In the genomic region with DNA sequence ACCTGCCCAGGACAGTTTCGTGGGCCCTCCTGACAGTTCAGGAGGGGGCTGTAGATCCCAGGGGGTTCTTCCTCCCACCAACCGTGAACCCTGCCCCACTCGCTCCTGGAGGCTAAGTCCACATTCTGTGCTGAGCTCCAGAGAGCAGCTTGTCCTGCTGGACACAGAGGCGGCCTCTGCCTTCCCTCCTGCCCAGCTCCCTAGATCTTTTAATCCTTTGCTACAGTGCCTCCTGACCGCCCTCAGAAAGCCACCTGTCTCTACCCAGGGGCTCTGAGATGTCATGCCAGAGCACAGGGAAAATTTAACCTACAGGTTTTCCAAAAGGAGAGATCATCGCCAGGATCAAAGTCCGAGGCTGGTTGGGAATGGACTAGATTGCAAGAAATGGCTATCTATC, we compare ENCODE assay signal across 17 mouse cellular contexts.
DNase-seq lines count a peak whose midpoint lies in the region; ATAC-seq and TF ChIP-seq lines count a peak whose summit lies in the region.
"Had no signal": no experiment of that assay in that cellular context is flagged by ENCODE, and none has a peak within 500 bp of the region (broad histone marks: within the 10 kb centered on the region; RNA-seq: fewer than 3 reads in every experiment).

No protein-coding gene starts in this region.

- 85% methylated on average over 7 of the region's 7 CpGs for WGBS in heart, adult 2 months
- 76% methylated on average over 7 of the region's 7 CpGs for WGBS in heart, embryonic 16.5 days
- WGBS in cerebellum, adult 2 months: 22% methylated on average over 7 of the region's 7 CpGs
- 78% methylated on average over 7 of the region's 7 CpGs for WGBS in lung, postnatal 0 days
- WGBS in forebrain, embryonic 13.5 days: 75% methylated on average over 7 of the region's 7 CpGs

- H3K79me2 ChIP-seq in heart, adult 2 months (replicated peaks; ENCODE audit: control insufficient read depth, insufficient read depth, low read length): no peaks in the 10 kb centered on the region

- no peak for ATAC-seq in heart, embryonic 16.5 days (replicated peaks; ENCODE audit: extremely low read depth, insufficient read depth, low FRiP score)
- no peak for ATAC-seq in lung, postnatal 0 days
- ATAC-seq in forebrain, embryonic 13.5 days: no peak
- ATAC-seq: midbrain, embryonic 13.5 days had no signal

- no peak for TF ChIP-seq CTCF in heart, adult 2 months (IDR thresholded peaks at IDR 0.05)
- no peak for TF ChIP-seq CTCF in cerebellum, adult 2 months (IDR thresholded peaks at IDR 0.05; ENCODE audit: borderline replicate concordance, insufficient read depth, low read depth, low read length)
- no peak for TF ChIP-seq CTCF in lung, postnatal 0 days (IDR thresholded peaks at IDR 0.05)

- DNase-seq in heart, adult 2 months: no peak
- DNase-seq in heart, postnatal 36 days: no peak
- no peak for DNase-seq in heart, adult 11 months
- peak; percentile 39 for DNase-seq in brain, adult 2 months (ENCODE audit: low read depth, low spot score)
- peak; percentile 50 to 59 for DNase-seq in cerebellum, adult 2 months
- no peak for DNase-seq in lung, postnatal 0 days (ENCODE audit: low spot score)
- DNase-seq: B cell, adult 2 months; kidney, adult 8-10 months; thymus, postnatal 25 days had no signal

- no peaks in the 10 kb centered on the region for H3K9me3 ChIP-seq in heart, embryonic 16.5 days (replicated peaks; ENCODE audit: control insufficient read depth, low read length)
- no peaks in the 10 kb centered on the region for H3K9me3 ChIP-seq in lung, postnatal 0 days (ENCODE audit: low read length)
- H3K9me3 ChIP-seq in forebrain, embryonic 13.5 days (replicated peaks): no peaks in the 10 kb centered on the region
- H3K9me3 ChIP-seq: embryonic facial prominence, embryonic 15.5 days; limb, embryonic 15.5 days; liver, embryonic 15.5 days; midbrain, embryonic 13.5 days; neural tube, embryonic 12.5 days had no signal

- H3K27me3 ChIP-seq in heart, adult 2 months (ENCODE audit: control insufficient read depth, insufficient read depth, low read length): no peaks in the 10 kb centered on the region
- H3K27me3 ChIP-seq in heart, embryonic 16.5 days (ENCODE audit: control insufficient read depth, insufficient read depth, low read length): no peaks in the 10 kb centered on the region
- no peaks in the 10 kb centered on the region for H3K27me3 ChIP-seq in cerebellum, adult 2 months (ENCODE audit: control insufficient read depth, insufficient read depth, low read length)
- no peaks in the 10 kb centered on the region for H3K27me3 ChIP-seq in lung, postnatal 0 days (replicated peaks; ENCODE audit: insufficient read depth, low read length)
- no peaks in the 10 kb centered on the region for H3K27me3 ChIP-seq in forebrain, embryonic 13.5 days
- H3K27me3 ChIP-seq: embryonic facial prominence, embryonic 15.5 days; liver, embryonic 15.5 days; midbrain, embryonic 13.5 days had no signal

- H3K4me3 ChIP-seq in heart, adult 2 months: no peak overlapping the region
- H3K4me3 ChIP-seq in heart, embryonic 16.5 days (ENCODE audit: low read length): no peak overlapping the region
- H3K4me3 ChIP-seq in cerebellum, adult 2 months (replicated peaks; ENCODE audit: insufficient read depth, low read depth, low read length): no peak overlapping the region
- no peak overlapping the region for H3K4me3 ChIP-seq in lung, postnatal 0 days (ENCODE audit: low read depth, low read length)
- H3K4me3 ChIP-seq in forebrain, embryonic 13.5 days: no peak overlapping the region
- H3K4me3 ChIP-seq: embryonic facial prominence, embryonic 15.5 days; layer of hippocampus, adult 2 months; limb, embryonic 15.5 days; liver, embryonic 15.5 days; midbrain, embryonic 13.5 days; neural tube, embryonic 12.5 days had no signal

- H3K9ac ChIP-seq in heart, adult 2 months (ENCODE audit: low read depth, low read length): no peak overlapping the region
- H3K9ac ChIP-seq in heart, embryonic 16.5 days (ENCODE audit: low read length): peak overlapping the region; percentile 44; the same call in 1 of the 2 replicates
- no peak overlapping the region for H3K9ac ChIP-seq in lung, postnatal 0 days (replicated peaks; ENCODE audit: low read depth)
- no peak overlapping the region for H3K9ac ChIP-seq in forebrain, embryonic 13.5 days
- H3K9ac ChIP-seq: embryonic facial prominence, embryonic 15.5 days; limb, embryonic 15.5 days; liver, embryonic 15.5 days; midbrain, embryonic 13.5 days; neural tube, embryonic 12.5 days had no signal

- TF ChIP-seq POLR2A in heart, adult 2 months (IDR thresholded peaks at IDR 0.05; ENCODE audit: insufficient read depth, low read depth, low read length): no peak
- TF ChIP-seq POLR2A in cerebellum, adult 2 months (IDR thresholded peaks at IDR 0.05; ENCODE audit: borderline replicate concordance, insufficient read depth, low read length): no peak

- H3K36me3 ChIP-seq in heart, adult 2 months (ENCODE audit: control insufficient read depth, insufficient read depth, low read length): no peaks in the 10 kb centered on the region
- H3K36me3 ChIP-seq in heart, embryonic 16.5 days (ENCODE audit: control insufficient read depth, insufficient read depth): no peaks in the 10 kb centered on the region
- H3K36me3 ChIP-seq in lung, postnatal 0 days (ENCODE audit: insufficient read depth, low read length): no peaks in the 10 kb centered on the region
- H3K36me3 ChIP-seq in forebrain, embryonic 13.5 days (ENCODE audit: poor library complexity, severe bottlenecking): no peaks in the 10 kb centered on the region
- H3K36me3 ChIP-seq: embryonic facial prominence, embryonic 15.5 days; limb, embryonic 15.5 days; liver, embryonic 15.5 days; midbrain, embryonic 13.5 days; neural tube, embryonic 12.5 days had no signal

- H3K4me1 ChIP-seq in heart, adult 2 months (ENCODE audit: control insufficient read depth, insufficient read depth, low read length): peaks cover 3% of the 10 kb centered on the region; the same call in 1 of the 2 replicates
- H3K4me1 ChIP-seq in heart, embryonic 16.5 days (ENCODE audit: control insufficient read depth, insufficient read depth, low read length): peaks cover 19% of the 10 kb centered on the region
- peaks cover 24% of the 10 kb centered on the region for H3K4me1 ChIP-seq in cerebellum, adult 2 months (ENCODE audit: control insufficient read depth, insufficient read depth, low read length)
- no peaks in the 10 kb centered on the region for H3K4me1 ChIP-seq in lung, postnatal 0 days (ENCODE audit: insufficient read depth, low read depth, low read length)
- peaks cover 10% of the 10 kb centered on the region for H3K4me1 ChIP-seq in forebrain, embryonic 13.5 days
- H3K4me1 ChIP-seq: liver, embryonic 15.5 days had no signal

- peak overlapping the region; percentile 59; the same call in 1 of the 2 replicates for H3K27ac ChIP-seq in heart, adult 2 months
- H3K27ac ChIP-seq in heart, embryonic 16.5 days (ENCODE audit: low read length): peak overlapping the region; percentile 76
- H3K27ac ChIP-seq in cerebellum, adult 2 months (ENCODE audit: insufficient read depth, low read length): no peak overlapping the region
- no peak overlapping the region for H3K27ac ChIP-seq in lung, postnatal 0 days (ENCODE audit: low read length)
- no peak overlapping the region for H3K27ac ChIP-seq in forebrain, embryonic 13.5 days
- H3K27ac ChIP-seq: embryonic facial prominence, embryonic 15.5 days; layer of hippocampus, adult 2 months; limb, embryonic 15.5 days; liver, embryonic 15.5 days; midbrain, embryonic 13.5 days; neural tube, embryonic 12.5 days had no signal

- H3K4me2 ChIP-seq in heart, embryonic 16.5 days (ENCODE audit: low read depth, low read length): no peak overlapping the region
- no peak overlapping the region for H3K4me2 ChIP-seq in lung, postnatal 0 days (replicated peaks; ENCODE audit: low read depth, low read length)
- no peak overlapping the region for H3K4me2 ChIP-seq in forebrain, embryonic 13.5 days
- H3K4me2 ChIP-seq: embryonic facial prominence, embryonic 15.5 days; limb, embryonic 15.5 days; liver, embryonic 15.5 days; midbrain, embryonic 13.5 days; neural tube, embryonic 12.5 days had no signal

- no peak for TF ChIP-seq EP300 in heart, adult 2 months (IDR thresholded peaks at IDR 0.05; ENCODE audit: insufficient read depth, low read depth, low read length)
- TF ChIP-seq EP300 in lung, postnatal 0 days (IDR thresholded peaks at IDR 0.05): no peak

- intact Hi-C loops in heart, adult 2 months (cut with DNase I): loop anchor here (5.0 kb wide), 1 partner anchor 45 kb away; no protein-coding TSS in a partner anchor
- intact Hi-C loops in heart, postnatal 36 days (cut with DNase I): loop anchor here (5.0 kb wide), 1 partner anchor 85 kb away; the partner anchor contains the start of gene Zfp703

Comparison
In these comparisons a context has a peak if more than half of its experiments do, and no peak if none do; other contexts are left out.
1. DNase-seq: peak in brain, adult 2 months (single experiment) and cerebellum, adult 2 months (2 of 2); none in heart, adult 2 months (0 of 2), heart, postnatal 36 days (0 of 2), heart, adult 11 months (single experiment) and lung, postnatal 0 days (single experiment).
2. H3K27ac ChIP-seq: peak in heart, adult 2 months (single experiment) and heart, embryonic 16.5 days (single experiment); none in cerebellum, adult 2 months (single experiment), lung, postnatal 0 days (single experiment) and forebrain, embryonic 13.5 days (single experiment).